Mouse (Mus musculus): ENCODE results near the gene Arhgap22.

- TF ChIP-seq POLR2A (IDR thresholded peaks at IDR 0.05; ENCODE audit: borderline replicate concordance, insufficient read depth, low read length) (no peak), CTCF (IDR thresholded peaks at IDR 0.05; ENCODE audit: borderline replicate concordance, insufficient read depth, low read depth, low read length) (no peak)
Observed at GRCm38 (mm10) chr14:33258256-33258655, 44.4 kb downstream of the Arhgap22 start.

Data from cerebellum, adult 2 months (tissue).